Mouse (Mus musculus) myocyte (in vitro differentiated cells): Measurements from ENCODE around the gene Slc6a1.

Experiments
- E2F4 ChIP-seq: IDR thresholded peaks from one replicate; pipeline ENCODE4 v1.6.1; 2011; ENCODE audit warnings: mild to moderate bottlenecking, control low read depth, moderate library complexity; ENCODE audit not compliant: insufficient read depth
- POLR2A ChIP-seq: IDR thresholded peaks from one replicate; pipeline ENCODE4 v1.6.1; 2011; ENCODE audit warnings: low read depth, mild to moderate bottlenecking, control low read depth, moderate library complexity; ENCODE audit not compliant: insufficient read length
- REST ChIP-seq: IDR thresholded peaks from one replicate; pipeline ENCODE4 v1.6.1; 2011; ENCODE audit warnings: mild to moderate bottlenecking, control low read depth, moderate library complexity; ENCODE audit not compliant: insufficient read depth, insufficient read length
- TCF12 ChIP-seq: IDR thresholded peaks from one replicate; pipeline ENCODE4 v1.6.1; 2011; ENCODE audit warnings: mild to moderate bottlenecking, control low read depth; ENCODE audit not compliant: poor library complexity, insufficient read depth, severe bottlenecking
- TCF3 ChIP-seq: IDR thresholded peaks from one replicate; pipeline ENCODE4 v1.6.1; 2011; ENCODE audit warnings: low read depth, control low read depth; ENCODE audit not compliant: insufficient read length

DNA sequence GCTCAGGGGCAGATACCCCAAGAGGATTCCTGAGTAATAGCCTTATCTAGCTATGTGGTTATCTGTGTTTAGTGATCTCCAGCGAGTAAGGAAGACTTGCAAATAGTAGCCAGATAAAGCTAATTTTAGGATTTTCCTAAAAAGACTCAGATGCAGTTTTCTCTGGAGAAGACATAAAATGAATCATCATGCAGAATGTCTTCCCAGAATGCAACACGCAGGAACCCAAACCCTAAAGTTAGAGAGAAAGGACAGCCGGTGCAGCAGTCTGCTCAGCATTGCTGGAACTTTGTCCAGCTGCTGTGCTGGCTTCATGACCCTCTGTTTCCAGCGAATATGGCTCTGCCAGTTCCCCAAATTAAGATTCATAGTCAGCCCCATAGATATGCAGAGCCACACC lies 72.2 kb downstream of the Slc6a1 start:
- no peak for TF ChIP-seq E2F4
- TF ChIP-seq TCF3 = no peak
- no peak for TF ChIP-seq TCF12
- TF ChIP-seq POLR2A = no peak
- no peak for TF ChIP-seq REST
